In the genomic region with DNA sequence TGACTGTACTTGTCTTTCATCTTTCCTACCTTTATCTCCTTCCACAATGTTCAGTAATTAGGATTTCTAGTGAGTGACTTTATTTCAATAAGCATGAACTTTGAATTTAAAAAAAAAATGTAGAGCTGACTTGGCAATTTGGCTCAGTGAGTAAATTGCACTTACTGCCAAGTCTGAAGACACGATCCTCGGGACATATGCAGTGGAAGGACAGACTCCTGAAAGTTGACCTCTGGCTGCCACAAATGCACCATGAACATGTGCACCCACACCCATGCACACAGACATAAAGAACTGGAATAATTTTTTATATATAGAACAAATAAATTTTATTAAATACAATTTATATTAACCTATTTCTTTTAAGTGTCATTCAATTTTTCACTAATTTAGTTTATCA, we compare ENCODE assay signal across 22 mouse cellular contexts.
"Had no signal": no experiment of that assay in that cellular context is flagged by ENCODE, and none has a peak within 500 bp of the region (broad histone marks: within the 10 kb centered on the region; RNA-seq: fewer than 3 reads in every experiment).

No protein-coding gene starts in this region.

- H3K36me3 ChIP-seq: heart, embryonic 15.5 days; hindbrain, embryonic 13.5 days; hindbrain, embryonic 15.5 days; liver, embryonic 13.5 days; liver, embryonic 15.5 days had no signal

- DNase-seq: gastrocnemius, adult 2 months; gastrocnemius, postnatal 10 days; gastrocnemius, postnatal 36 days; heart, adult 18-20 months; heart, postnatal 14 days; heart, postnatal 36 days; kidney, adult 18-20 months; kidney, adult 8-10 months; kidney, postnatal 10 days; kidney, postnatal 25 days; kidney, postnatal 4 days; liver, embryonic 13.5 days had no signal

- H3K9ac ChIP-seq: heart, embryonic 13.5 days; heart, embryonic 15.5 days; hindbrain, embryonic 13.5 days; hindbrain, embryonic 15.5 days; limb, embryonic 12.5 days; liver, embryonic 13.5 days; liver, embryonic 15.5 days had no signal

- H3K27ac ChIP-seq: gastrocnemius, adult 2 months; heart, embryonic 13.5 days; heart, embryonic 15.5 days; hindbrain, embryonic 13.5 days; hindbrain, embryonic 15.5 days; hindbrain, postnatal 0 days; layer of hippocampus, adult 2 months; left cerebral cortex, adult 2 months; limb, embryonic 10.5 days; limb, embryonic 12.5 days; liver, embryonic 13.5 days; liver, embryonic 15.5 days had no signal

- H3K4me3 ChIP-seq: gastrocnemius, adult 2 months; heart, embryonic 13.5 days; heart, embryonic 15.5 days; hindbrain, embryonic 13.5 days; hindbrain, embryonic 15.5 days; layer of hippocampus, adult 2 months; left cerebral cortex, adult 2 months; limb, embryonic 10.5 days; limb, embryonic 12.5 days; liver, embryonic 13.5 days; liver, embryonic 15.5 days had no signal

- H3K27me3 ChIP-seq: heart, embryonic 13.5 days; heart, embryonic 15.5 days; hindbrain, embryonic 13.5 days; hindbrain, embryonic 15.5 days; limb, embryonic 12.5 days; liver, embryonic 13.5 days; liver, embryonic 15.5 days had no signal

- H3K4me1 ChIP-seq: heart, embryonic 13.5 days; heart, embryonic 15.5 days; limb, embryonic 12.5 days; liver, embryonic 13.5 days; liver, embryonic 15.5 days had no signal
